Mouse (Mus musculus): ENCODE data around the gene Fundc2. TPM values are rescaled to one million over a fixed set of nuclear protein-coding genes. Genes with fewer than 3 reads are reported as not detected.

Fundc2 gene
- polyA plus RNA-seq, 1 experiment from 2014 or later: 40.1 TPM

DNA sequence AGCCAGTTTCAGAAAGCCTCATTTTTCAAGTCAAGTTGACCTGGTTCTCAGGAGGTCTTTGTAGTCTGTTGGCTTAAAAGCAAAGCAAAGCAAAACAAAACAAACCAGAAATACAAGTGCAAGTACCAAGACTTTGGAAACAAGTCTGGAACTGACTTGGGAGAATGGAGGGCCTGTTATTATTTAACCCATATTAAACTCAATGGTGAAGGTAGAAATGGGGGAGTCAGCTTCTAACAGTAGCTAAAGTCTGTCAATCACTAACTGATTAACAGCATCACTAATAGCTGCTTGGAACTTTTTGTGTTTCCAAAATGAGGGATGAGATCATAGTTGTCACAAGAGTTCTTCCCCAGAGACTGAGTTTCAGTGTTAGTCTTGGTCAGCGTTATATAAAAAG lies 17.3 kb downstream of the Fundc2 start:
- Histone ChIP-seq H3K27me3 (replicated peaks; ENCODE audit: insufficient read depth, low read length) (no peaks in the 10 kb centered on the region), H3K4me2 (replicated peaks; ENCODE audit: low read depth, low read length) (no peak overlapping the region), H3K36me3 (ENCODE audit: insufficient read depth, low read length) (no peaks in the 10 kb centered on the region), H3K27ac (ENCODE audit: low read length) (no peak overlapping the region), H3K9me3 (ENCODE audit: low read length) (no peaks in the 10 kb centered on the region), H3K4me3 (ENCODE audit: low read depth, low read length) (no peak overlapping the region), H3K9ac (replicated peaks; ENCODE audit: low read depth) (no peak overlapping the region), H3K4me1 (ENCODE audit: insufficient read depth, low read depth, low read length) (no peaks in the 10 kb centered on the region)
- ATAC-seq (no peak), DNase-seq (ENCODE audit: low spot score) (no peak)
- TF ChIP-seq CTCF (IDR thresholded peaks at IDR 0.05) (no peak), EP300 (IDR thresholded peaks at IDR 0.05) (no peak)
- 86% methylated on average over 1 of the region's 1 CpGs for whole genome bisulfite sequencing

GRCm38 (mm10) chrX:75402668-75403067 lies 20.5 kb downstream of the Fundc2 start:
- peak; percentile 7 for DNase-seq (ENCODE audit: low spot score)
- Histone ChIP-seq H3K36me3 (ENCODE audit: insufficient read depth, low read length) (no peaks in the 10 kb centered on the region), H3K9ac (replicated peaks; ENCODE audit: low read depth) (no peak overlapping the region), H3K4me1 (ENCODE audit: insufficient read depth, low read depth, low read length) (no peaks in the 10 kb centered on the region), H3K27me3 (replicated peaks; ENCODE audit: insufficient read depth, low read length) (no peaks in the 10 kb centered on the region), H3K9me3 (ENCODE audit: low read length) (no peaks in the 10 kb centered on the region), H3K4me3 (ENCODE audit: low read depth, low read length) (no peak overlapping the region), H3K27ac (ENCODE audit: low read length) (no peak overlapping the region), H3K4me2 (replicated peaks; ENCODE audit: low read depth, low read length) (no peak overlapping the region)
- TF ChIP-seq EP300 (IDR thresholded peaks at IDR 0.05): peak; percentile 58; the same call in 1 of the 2 replicates
- no peak for TF ChIP-seq CTCF (IDR thresholded peaks at IDR 0.05)
- 71% methylated on average over 2 of the region's 2 CpGs for WGBS
- no peak for ATAC-seq

GRCm38 (mm10) chrX:75403350-75403749 lies 21.2 kb downstream of the Fundc2 start:
- Histone ChIP-seq H3K27me3 (replicated peaks; ENCODE audit: insufficient read depth, low read length) (no peaks in the 10 kb centered on the region), H3K9me3 (ENCODE audit: low read length) (no peaks in the 10 kb centered on the region), H3K4me2 (replicated peaks; ENCODE audit: low read depth, low read length) (no peak overlapping the region), H3K27ac (ENCODE audit: low read length) (no peak overlapping the region), H3K36me3 (ENCODE audit: insufficient read depth, low read length) (no peaks in the 10 kb centered on the region), H3K4me3 (ENCODE audit: low read depth, low read length) (no peak overlapping the region), H3K4me1 (ENCODE audit: insufficient read depth, low read depth, low read length) (no peaks in the 10 kb centered on the region), H3K9ac (replicated peaks; ENCODE audit: low read depth) (no peak overlapping the region)
- ATAC-seq (no peak), DNase-seq (ENCODE audit: low spot score) (no peak)
- TF ChIP-seq EP300 (IDR thresholded peaks at IDR 0.05): no peak
- no peak for TF ChIP-seq CTCF (IDR thresholded peaks at IDR 0.05)

DNA sequence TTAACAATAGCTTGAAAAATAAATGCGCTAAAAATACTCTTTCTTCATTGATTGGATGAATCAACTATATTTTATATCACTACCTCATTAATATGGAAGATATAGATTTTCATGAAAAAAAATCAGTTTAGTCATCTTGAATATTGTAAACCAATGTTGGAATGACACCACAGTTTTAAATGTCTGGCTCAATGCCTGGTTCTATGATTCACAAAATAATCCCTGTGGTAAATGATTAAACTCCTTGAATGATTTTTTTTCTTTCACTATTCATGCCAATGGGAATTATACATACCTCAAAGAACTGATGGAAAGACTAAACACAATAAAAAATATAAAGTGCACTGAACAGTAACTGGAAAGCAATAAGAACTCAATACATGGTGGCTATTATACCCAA lies 27.5 kb downstream of the Fundc2 start:
- ATAC-seq: no peak
- Histone ChIP-seq H3K4me3 (ENCODE audit: low read depth, low read length) (no peak overlapping the region), H3K27me3 (replicated peaks; ENCODE audit: insufficient read depth, low read length) (no peaks in the 10 kb centered on the region), H3K9me3 (ENCODE audit: low read length) (no peaks in the 10 kb centered on the region), H3K4me2 (replicated peaks; ENCODE audit: low read depth, low read length) (no peak overlapping the region), H3K36me3 (ENCODE audit: insufficient read depth, low read length) (no peaks in the 10 kb centered on the region), H3K27ac (ENCODE audit: low read length) (no peak overlapping the region), H3K9ac (replicated peaks; ENCODE audit: low read depth) (no peak overlapping the region), H3K4me1 (ENCODE audit: insufficient read depth, low read depth, low read length) (no peaks in the 10 kb centered on the region)
- DNase-seq (ENCODE audit: low spot score): no peak
- no peak for TF ChIP-seq CTCF (IDR thresholded peaks at IDR 0.05)
- TF ChIP-seq EP300 (IDR thresholded peaks at IDR 0.05): no peak
- WGBS: 97% methylated on average over 1 of the region's 1 CpGs

- no peaks in the 10 kb centered on the region for H3K9me3 ChIP-seq (ENCODE audit: low read length)
- no peaks in the 10 kb centered on the region for H3K27me3 ChIP-seq (replicated peaks; ENCODE audit: insufficient read depth, low read length)
- no peaks in the 10 kb centered on the region for H3K4me1 ChIP-seq (ENCODE audit: insufficient read depth, low read depth, low read length)
- 14% methylated on average over 46 of the region's 52 CpGs for WGBS
- H3K4me2 ChIP-seq (replicated peaks; ENCODE audit: low read depth, low read length): peak within 1 kb of the TSS; percentile 48
- ATAC-seq (peak; percentile 99), DNase-seq (ENCODE audit: low spot score) (peak; percentile 93)
- peak within 1 kb of the TSS; percentile 41; the same call in 1 of the 2 replicates for H3K9ac ChIP-seq (replicated peaks; ENCODE audit: low read depth)
- no peaks in the 10 kb centered on the region for H3K36me3 ChIP-seq (ENCODE audit: insufficient read depth, low read length)
- H3K4me3 ChIP-seq (ENCODE audit: low read depth, low read length): peak within 1 kb of the TSS; percentile 49
- H3K27ac ChIP-seq (ENCODE audit: low read length): peak within 1 kb of the TSS; percentile 88
- no peak for TF ChIP-seq EP300 (IDR thresholded peaks at IDR 0.05)
These were observed 34.0 kb downstream of the Fundc2 start, which contains the start of the genes Cmc4, Mtcp1 and Brcc3 for GRCm38 (mm10) chrX:75415936-75416785. TSS of gene Cmc4 (minus strand) at chrX:75416584. TSS of gene Mtcp1 (minus strand) at chrX:75416588. TSS of gene Brcc3 (plus strand) at chrX:75416628.

Other genes starting within 250 kb of the Fundc2 start
- not detected in 2 replicates for gene Smim9, start 218.6 kb upstream of the Fundc2 start, polyA plus RNA-seq (2015; fragmentation: Nextera tagmentation; extraction: Ambion mirVana)
- 1.0 and 1.3 TPM in 2 replicates for gene F8, start 216 bp downstream of the Fundc2 start, polyA plus RNA-seq (2015; fragmentation: Nextera tagmentation; extraction: Ambion mirVana)
- gene Cmc4, start 34.2 kb downstream of the Fundc2 start, polyA plus RNA-seq (2015; fragmentation: Nextera tagmentation; extraction: Ambion mirVana): 18.5 and 23.4 TPM in 2 replicates
- 5.0 and 5.5 TPM in 2 replicates for gene Mtcp1, start 34.2 kb downstream of the Fundc2 start, polyA plus RNA-seq (2015; fragmentation: Nextera tagmentation; extraction: Ambion mirVana)
- gene Brcc3, start 34.2 kb downstream of the Fundc2 start, polyA plus RNA-seq (2015; fragmentation: Nextera tagmentation; extraction: Ambion mirVana): 27.9 and 30.0 TPM in 2 replicates
- 98.6 and 104 TPM in 2 replicates for gene Vbp1, start 131.9 kb downstream of the Fundc2 start, polyA plus RNA-seq (2015; fragmentation: Nextera tagmentation; extraction: Ambion mirVana)
- gene Rab39b, start 195.8 kb downstream of the Fundc2 start, polyA plus RNA-seq (2015; fragmentation: Nextera tagmentation; extraction: Ambion mirVana): 0.24 and 0.25 TPM in 2 replicates

All from lung, postnatal 0 days (tissue).